Mouse (Mus musculus) gastrocnemius, postnatal 25 days (tissue): Measurements from ENCODE around the gene Kmt2b. TPM values are rescaled to one million over a fixed set of nuclear protein-coding genes. Genes with fewer than 3 reads are reported as not detected.

Source experiments
- DNase-seq: peaks from one replicate; pipeline ENCODE4 v3.0.0; 2022
- total RNA-seq, 2 experiments: library from RNA; stranded (reverse); gene quantifications; 1 replicate in 1 of 2; 2 replicates in 1 of 2; pipeline ENCODE4 v1.2.3; 2021

The Kmt2b gene
- total RNA-seq, 2 experiments from 2014 or later: 12.3 to 14.0 TPM

- DNase-seq: no peak
These were observed 22.5 kb downstream of the Kmt2b start for GRCm38 (mm10) chr7:30566033-30566432.

DNA sequence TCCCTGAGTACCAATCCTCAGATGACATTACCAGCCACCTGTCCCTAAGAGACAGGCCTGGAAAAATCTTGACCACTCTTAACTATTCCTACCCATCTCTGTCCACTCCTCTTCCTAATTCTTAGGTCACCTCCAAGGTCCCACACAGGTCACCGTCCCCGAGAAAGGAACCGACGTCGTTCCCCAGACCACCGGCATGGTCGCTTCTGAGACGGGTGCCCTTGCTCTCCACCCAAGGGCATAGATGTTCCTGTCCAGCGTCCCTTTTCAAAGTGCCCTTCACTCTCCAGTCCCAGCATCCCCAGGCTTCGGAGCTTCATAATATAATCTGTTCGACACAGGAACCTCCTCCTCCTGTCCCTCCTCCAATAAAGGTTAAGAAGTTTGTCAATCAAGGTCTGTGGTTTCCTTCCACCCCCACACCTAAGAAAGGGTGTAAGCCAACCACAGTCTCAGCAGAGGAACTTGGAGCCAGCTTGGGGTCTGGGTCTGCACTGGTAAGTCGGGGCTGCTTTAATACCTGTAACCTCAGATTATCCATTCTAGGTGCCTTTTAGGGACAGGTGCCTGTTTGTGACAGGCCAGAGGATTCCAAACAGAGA is 23.5 kb downstream of the Kmt2b start, which contains the start of gene Igflr1:
TSS of gene Igflr1 (plus strand) at position 458 of the 602 bp plus-strand sequence.
- no peak for DNase-seq

DNA sequence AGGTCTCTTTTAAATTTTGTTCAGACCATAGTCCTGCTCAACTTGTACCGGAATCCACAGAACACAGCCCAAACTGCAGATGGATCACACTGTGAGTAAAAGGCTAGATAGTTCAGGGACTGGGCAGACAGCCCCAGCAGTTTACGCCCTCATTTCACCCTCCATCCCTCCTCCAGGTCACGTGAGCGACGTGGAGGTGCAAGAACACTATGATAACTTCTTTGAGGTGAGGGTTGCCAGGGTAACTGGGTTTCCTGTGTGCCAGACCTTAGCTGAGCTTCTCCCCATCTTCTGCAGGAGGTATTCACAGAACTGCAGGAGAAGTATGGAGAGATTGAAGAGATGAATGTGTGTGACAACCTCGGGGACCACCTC is 24.6 kb downstream of the Kmt2b start:
- no peak for DNase-seq

GRCm38 (mm10) chr7:30563117-30563905 is 25.2 kb downstream of the Kmt2b start, which contains the start of the genes U2af1l4, Gm49396 and Psenen:
Gene U2af1l4 (plus strand): TSS chr7:30563301.
Gene Gm49396 (plus strand): TSS chr7:30563344.
Gene Psenen (minus strand): TSS chr7:30563627.
- peak; percentile 94 for DNase-seq

DNA sequence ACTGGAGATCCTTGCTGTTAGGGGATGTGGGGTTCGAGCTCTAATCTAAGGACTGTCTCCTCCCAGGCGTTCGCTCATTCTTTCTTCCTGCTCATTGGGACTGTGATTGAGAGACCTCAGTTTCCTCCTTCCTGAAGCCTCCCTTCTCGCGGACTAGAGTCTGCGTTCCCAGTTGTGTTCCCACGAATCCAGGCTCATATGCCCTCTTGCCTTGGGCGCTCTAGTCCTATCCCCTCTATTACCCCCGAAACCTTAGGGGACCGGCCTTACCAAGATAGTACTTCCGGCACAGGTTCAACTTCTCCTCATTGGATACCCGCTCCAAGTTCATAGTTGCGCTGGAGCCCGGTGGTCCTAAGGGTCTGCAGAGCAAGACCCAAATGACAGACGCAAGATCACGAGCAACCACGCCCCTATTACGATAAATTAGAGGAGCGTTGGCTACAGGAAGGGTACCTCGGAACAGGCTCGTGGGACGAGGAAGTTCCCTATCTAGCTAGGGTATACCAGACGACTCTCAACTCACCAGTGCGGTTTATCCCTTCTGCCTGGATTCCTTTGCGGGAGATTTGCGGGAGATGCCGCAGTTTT is 25.9 kb downstream of the Kmt2b start:
- DNase-seq: no peak

GRCm38 (mm10) chr7:30560296-30560695 is 28.2 kb downstream of the Kmt2b start:
- DNase-seq: no peak

- peak; percentile 97 for DNase-seq
These were observed 29.0 kb downstream of the Kmt2b start, which contains the start of gene Lin37 for GRCm38 (mm10) chr7:30559443-30559954. Gene Lin37 (minus strand): TSS chr7:30559838.

DNA sequence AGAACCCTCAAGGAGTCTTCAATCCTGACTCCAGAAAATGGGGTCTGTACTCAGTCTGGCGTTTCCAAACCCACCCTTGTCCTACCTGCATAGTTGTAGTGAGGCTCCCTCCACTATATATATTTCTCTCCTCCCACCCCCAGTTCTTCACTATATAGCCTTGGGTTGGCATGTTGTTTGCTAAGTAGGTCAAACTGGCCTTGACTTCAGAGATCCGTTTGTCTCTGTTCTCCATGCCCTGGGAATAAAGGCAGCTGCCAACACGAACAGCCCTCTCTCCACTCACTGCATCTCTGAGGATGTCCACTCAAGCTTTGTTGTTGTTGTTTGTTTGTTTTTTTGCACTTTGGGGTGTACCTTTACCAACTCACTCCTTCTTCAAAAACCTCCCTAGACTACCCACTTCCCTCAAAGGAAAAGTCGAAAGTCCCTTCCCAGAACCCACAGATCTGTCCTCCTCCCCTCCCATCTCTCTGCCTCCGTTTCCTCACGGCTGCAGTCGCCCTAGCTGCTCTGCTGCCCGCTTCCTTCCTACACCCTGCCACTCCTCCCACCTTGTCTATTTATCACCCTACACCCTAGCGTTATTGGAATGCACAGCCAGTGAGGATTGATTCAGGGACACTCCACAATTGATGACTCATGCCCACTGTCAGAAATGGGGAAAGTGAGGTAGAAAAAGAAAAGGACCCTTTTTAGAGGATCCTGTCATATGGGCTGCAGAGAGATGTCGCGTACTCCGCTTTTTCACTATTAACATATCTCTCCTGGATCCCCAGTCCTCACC is 29.7 kb downstream of the Kmt2b start:
- DNase-seq: no peak

GRCm38 (mm10) chr7:30557901-30558514 is 30.5 kb downstream of the Kmt2b start:
- DNase-seq: no peak

GRCm38 (mm10) chr7:30556894-30557536 is 31.5 kb downstream of the Kmt2b start:
- DNase-seq: no peak

DNA sequence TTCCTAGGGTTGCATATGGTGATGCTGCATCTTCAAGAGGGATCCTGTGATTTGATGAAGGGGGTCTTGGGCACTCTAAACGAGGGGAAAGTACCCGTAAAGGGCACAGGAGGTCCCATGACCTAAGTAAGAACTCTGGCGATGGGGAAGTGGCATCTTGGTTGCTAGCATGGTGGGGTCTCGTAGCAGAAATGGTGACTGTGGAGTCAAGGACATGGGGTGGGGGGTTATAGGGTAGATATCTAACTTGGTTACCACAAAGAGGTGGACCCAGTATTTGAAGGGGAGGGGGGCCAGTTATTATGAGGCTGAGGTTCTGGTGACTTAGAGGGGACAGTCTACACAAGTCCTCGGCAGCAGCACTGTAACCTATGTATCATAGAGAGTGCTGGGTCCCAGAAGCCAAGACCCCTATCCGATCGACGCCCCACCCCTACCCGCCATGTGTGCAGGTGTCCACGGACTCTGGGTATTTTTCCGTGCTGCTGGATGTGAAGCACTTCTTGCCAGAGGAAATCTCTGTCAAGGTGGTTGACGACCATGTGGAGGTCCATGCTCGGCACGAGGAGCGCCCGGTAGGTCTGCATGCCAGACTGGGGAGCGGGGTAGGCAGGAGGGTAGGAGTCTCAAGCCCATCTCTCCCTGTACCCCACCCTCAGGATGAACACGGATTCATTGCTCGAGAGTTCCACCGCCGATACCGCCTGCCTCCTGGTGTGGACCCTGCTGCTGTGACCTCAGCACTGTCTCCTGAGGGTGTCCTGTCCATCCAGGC is 34.5 kb downstream of the Kmt2b start:
- DNase-seq: no peak

- DNase-seq: peak; percentile 70
These were observed 35.4 kb downstream of the Kmt2b start for GRCm38 (mm10) chr7:30553021-30553589.

- peak; percentile 96 for DNase-seq
These were observed 36.2 kb downstream of the Kmt2b start, which contains the start of the genes Hspb6 and Proser3 for GRCm38 (mm10) chr7:30552102-30553020. Gene Hspb6 (plus strand): TSS chr7:30552178. Gene Proser3 (minus strand): TSS chr7:30552299.

DNA sequence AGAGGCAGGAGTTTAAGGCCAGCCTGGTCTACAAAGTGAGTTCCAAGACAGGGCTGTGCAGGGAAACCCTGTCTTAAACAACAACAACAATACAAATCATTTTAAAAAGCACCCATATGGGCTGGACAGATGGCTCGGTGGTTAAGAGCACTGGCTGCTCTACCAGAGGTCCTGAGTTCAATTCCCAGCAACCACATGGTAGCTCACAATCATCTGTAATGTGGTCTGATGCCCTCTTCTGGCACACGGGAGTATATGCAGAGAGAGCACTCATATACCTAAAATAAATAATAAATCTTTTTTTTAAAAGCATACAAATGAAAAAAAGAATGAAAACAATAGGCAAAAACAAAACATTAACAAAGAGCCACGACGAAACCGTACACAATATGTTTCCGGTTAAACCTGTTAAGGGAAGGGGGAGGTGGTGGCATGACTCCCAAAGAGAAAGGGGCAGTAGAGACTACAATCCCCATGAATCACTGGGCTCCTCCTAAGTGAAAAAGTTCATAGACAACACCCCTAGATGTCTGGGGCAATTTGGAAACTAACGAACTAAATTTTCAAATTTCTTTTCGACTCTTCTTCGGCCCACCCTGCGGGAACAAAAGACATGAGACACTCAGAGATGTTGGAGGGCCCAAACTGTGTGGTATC is 37.0 kb downstream of the Kmt2b start:
- no peak for DNase-seq

DNA sequence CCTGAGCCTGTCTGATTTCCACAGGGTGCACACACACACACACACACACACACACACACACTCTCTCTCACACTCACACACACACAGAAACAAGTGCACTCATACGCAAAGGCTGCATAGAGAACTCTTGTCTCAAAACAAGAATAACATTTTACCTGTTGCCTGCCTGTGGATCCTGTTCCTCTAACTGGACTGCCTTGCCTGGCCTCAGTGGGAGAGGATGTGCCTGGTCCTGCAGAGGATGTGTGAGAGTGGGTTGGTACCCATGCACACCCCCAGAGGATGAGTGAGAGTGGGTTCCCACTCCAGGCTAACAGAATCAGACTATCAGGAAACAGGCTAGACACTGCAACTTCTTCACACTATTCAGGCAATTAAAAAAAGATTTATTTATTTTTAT is 37.9 kb downstream of the Kmt2b start:
- DNase-seq: no peak

- no peak for DNase-seq
These were observed 38.6 kb downstream of the Kmt2b start for GRCm38 (mm10) chr7:30549880-30550279.

GRCm38 (mm10) chr7:30544327-30544726 is 44.2 kb downstream of the Kmt2b start:
- no peak for DNase-seq

DNA sequence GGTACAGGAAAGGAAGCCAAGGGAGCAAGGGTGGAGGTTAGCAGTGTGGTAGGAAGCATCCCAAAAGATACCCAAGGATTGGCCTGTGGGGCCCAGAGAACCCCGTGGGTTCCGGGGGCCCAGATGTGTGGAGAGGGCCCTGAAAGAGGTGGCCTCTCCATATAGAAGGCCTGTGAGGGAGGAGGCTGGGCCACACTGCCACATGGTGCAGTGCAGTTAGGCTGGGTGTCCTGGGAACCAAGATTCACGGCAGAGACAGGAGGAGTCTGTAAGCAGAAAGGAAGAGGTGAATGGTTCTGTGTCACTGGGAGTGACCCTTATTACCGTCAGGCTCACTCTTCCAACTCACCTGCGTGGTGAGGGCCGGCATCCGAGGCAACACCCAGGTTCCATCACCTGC is 48.0 kb downstream of the Kmt2b start:
- no peak for DNase-seq
